Mouse (Mus musculus): Measurements from ENCODE around the gene Safb. TPM values are rescaled to one million over a fixed set of nuclear protein-coding genes. Genes with fewer than 3 reads are reported as not detected.
"Not testable (repeated sequence)": the region's sequence is repeated elsewhere in the genome, so short reads cannot be mapped to it uniquely, and the experiment has no call there.

Safb gene
- total RNA-seq, 2 experiments from 2014 or later, result 39.4 to 46.2 TPM

DNA sequence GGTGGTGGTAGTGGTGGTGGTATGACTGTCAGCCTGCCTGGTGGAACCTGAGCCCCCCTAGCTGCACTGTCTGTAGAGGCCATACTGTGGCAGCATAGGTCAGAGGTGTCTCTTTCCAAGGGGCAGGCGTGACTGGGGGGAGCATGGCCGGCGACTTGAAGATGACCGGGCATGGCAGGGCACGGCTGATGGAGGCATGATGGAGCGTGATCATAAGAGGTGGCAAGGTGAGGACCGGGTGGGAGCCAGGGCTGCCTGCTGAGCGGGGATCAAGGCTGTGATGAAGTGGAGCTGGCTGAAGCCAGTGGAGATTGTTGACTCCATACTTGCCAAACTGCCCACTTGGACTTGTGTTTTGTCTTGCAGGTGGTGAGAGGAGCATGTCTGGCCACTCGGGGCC is 20.8 kb downstream of the Safb start:
- intact Hi-C loops (cut with DNase I; ENCODE audit: low total_unique reads), result no loop called here

DNA sequence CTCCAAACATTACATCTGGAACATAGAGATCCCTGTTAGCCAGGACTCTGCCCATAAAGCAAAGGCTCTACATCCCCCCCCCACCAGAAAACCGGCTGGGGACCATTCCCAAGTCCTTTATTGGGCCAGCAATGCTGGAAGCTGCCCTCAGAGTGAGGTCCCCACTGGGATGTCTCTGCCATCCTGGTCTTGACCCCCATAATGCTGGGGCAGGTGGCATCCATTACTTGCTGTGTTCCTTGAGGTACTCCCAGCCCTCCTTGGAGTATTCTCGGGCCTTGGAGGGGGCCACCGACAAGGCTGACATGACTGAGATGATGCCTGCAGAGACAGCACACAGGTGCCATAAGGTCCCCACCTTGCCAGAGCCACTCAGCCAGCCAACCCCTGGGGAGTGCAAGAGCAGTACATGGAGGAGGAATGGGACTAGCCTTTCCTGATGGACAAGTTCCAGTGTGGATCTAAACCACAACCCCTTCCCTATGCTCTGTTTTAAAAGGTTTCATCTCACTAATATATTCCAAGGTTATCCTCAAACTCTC is 23.0 kb downstream of the Safb start:
- no peak for DNase-seq
- intact Hi-C loops (cut with DNase I; ENCODE audit: low total_unique reads), result no loop called here

More for the DNA sequence above, 20.8 kb downstream of the Safb start:
- DNase-seq, result no peak

DNA sequence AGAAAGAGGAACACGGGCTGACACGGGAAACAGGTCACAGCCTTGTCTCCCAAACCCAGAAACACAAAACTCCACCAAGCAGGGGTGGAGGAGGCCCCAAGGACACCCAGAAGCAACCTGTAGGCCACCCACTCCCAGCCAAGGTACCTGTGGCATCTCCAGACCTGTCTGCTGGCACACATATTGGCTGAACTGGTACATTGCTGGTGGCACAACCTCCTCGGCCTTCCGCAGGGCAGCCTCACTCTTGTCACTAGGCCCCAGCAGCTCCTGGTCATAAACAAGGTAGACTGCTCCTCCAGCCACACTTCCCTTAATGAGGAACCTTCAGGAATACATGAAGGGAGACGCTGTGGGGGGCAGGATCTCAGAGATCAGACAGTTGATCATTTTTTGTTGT is 24.1 kb downstream of the Safb start:
- intact Hi-C loops (cut with DNase I; ENCODE audit: low total_unique reads), result no loop called here
- DNase-seq, result no peak

DNA sequence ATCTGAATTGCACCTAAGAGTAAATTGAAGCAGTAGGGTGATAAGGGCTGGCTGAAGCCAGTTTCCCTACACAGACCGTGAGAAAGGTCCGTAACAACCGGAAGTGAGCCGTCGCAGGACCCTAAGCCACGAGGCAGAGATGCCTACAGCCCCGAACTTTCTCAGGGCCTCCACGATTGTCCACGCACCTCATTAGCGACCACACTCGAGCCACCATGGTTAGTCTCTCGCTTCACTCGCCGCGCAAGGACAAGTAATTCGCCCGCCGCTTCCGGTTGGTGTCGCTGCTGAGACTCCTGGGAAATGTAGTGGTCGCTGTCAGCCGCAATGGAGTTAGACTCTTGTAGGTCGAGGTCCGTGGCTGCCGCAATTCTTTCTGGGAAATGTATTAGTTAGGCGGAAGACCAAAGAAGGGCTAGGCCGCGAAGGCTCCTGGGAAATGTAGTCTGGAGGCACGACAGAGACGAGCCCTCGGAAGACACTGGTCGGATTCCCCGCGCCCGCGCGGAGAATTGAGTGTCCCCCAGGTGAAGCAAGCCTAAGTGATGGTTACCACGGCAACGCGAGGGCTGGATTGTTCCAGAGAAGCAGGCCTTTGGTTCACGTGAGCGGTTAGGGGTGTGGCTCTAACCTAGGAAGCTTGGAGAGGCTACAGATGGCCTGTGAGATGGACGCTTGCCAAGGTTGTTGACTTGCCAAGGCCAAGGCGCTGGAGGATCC is 25.0 kb downstream of the Safb start, which contains the start of gene 2410015M20Rik:
TSS of gene 2410015M20Rik (minus strand) at position 320 of the 720 bp plus-strand sequence.
- peak; percentile 93 for DNase-seq
- intact Hi-C loops (cut with DNase I; ENCODE audit: low total_unique reads), result no loop called here

DNA sequence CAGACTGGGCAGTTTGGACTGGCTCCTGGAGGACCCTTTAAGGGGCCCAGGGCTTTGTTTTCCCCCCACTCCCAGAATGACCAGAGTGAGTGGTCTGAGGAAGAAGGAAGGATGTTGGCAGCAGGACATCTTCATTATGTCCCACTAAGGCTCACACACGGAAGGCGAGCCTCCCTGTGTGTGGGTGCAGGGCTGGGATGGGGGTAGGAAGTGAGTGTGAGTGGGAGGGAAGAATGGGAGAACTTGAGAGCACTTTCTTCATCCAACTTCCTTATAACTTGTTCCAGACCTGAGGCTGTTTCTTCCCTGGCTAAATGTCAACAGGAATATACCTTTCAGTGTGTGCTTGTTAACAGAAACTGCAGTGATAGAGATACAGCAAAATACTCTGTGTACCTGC is 26.7 kb downstream of the Safb start:
- no peak for DNase-seq
- intact Hi-C loops (cut with DNase I; ENCODE audit: low total_unique reads), result no loop called here

DNA sequence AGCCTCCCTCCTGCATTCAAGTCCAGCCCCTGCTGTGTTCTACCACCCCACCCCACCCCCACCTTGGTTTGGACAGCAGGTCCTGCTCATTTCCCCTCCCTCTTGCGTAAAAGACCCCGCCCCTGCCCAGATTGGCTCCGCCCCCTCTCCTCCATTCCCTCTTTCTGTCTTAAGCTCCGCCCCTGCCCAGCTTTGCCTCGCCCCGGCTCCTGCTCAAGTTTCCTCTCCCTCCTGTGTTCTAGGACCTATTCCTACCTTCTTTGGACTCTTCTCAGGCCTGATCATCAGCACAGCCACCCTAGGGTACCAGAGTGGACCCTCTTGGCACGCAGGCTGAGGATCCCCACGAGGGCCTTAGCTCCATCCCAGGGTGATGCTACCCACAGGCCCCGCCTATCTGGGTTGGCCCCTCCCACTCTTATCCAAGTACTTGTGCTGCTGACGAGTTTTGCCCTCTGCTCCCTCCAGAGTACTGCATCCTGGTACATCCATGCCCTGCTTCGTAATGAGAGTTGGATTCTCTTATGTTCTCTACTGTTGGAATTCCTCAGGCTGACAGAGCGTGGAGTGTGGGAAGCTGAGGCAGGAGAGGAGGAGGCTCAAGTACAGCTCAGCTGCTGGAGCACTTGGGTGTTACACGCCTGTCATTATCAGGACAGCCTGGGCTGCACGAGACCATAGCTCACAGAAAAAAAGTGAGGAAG is 27.4 kb downstream of the Safb start:
- intact Hi-C loops (cut with DNase I; ENCODE audit: low total_unique reads), result no loop called here

DNA sequence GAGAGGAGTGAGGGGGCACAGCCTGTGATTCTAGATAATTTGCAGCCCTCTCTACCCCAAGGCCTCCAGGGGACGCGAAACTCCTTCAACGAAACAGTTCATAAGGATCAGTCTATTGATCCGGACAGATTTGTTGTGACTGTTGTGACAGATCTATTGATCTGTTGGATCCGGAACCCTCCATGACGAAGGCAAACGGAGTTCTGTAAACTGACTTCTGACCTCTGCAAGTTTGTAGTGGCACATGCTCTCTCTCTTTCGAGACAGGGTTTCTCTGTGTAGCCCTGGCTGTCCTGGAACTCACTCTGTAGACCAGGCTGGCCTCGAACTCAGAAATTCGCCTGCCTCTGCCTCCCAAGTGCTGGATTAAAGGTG is 27.9 kb downstream of the Safb start:
- DNase-seq; intact Hi-C loops (cut with DNase I; ENCODE audit: low total_unique reads): not testable (repeated sequence)

More for the DNA sequence above, 27.4 kb downstream of the Safb start:
- DNase-seq, result peak; percentile 36

DNA sequence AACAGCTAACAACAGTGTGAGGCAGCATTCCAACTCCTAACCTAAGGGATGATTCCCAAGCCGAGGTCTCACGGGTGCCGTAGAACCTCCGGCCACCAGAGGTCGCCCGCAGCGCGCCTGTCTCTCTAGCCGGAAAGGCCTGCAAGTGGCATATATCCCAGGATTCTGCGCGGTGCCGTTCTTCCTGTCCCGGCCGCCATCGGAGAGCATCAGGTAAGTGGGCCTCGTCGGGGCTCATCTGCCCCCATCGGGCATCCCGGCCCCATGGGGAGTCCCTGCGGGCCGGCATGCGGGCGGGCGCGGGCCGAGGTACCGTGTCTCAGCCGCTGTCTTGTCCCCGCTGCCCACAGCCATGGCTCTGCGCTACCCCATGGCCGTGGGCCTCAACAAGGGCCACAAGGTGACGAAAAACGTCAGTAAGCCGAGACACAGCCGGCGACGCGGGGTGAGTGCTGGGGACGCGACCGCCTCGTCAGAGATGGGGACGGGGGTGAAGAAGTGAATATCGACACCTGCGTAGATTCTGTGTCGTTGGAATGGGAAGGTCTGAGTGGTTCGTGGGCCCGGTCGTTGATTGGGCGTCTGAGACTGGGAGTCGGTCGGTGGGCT is 28.7 kb downstream of the Safb start, which contains the start of gene Rpl36:
TSS of gene Rpl36 (plus strand) at position 181 of the 609 bp plus-strand sequence.
- intact Hi-C loops (cut with DNase I; ENCODE audit: low total_unique reads), result no loop called here
- DNase-seq, result peak; percentile 95

DNA sequence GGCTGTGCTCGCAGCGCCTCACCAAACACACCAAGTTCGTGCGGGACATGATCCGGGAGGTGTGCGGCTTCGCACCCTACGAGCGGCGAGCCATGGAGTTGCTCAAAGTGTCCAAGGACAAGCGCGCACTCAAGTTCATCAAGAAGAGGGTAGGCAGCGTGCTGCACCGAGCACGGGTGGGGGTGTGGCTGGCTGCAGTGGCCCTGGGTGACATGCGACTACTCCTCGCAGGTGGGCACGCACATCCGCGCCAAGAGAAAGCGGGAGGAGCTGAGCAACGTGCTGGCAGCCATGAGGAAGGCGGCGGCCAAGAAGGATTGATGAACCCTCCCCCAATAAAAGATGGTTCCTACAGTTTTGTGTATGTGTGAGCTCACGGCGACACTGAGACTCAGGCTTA is 29.3 kb downstream of the Safb start:
- intact Hi-C loops (cut with DNase I; ENCODE audit: low total_unique reads); DNase-seq: not testable (repeated sequence)

DNA sequence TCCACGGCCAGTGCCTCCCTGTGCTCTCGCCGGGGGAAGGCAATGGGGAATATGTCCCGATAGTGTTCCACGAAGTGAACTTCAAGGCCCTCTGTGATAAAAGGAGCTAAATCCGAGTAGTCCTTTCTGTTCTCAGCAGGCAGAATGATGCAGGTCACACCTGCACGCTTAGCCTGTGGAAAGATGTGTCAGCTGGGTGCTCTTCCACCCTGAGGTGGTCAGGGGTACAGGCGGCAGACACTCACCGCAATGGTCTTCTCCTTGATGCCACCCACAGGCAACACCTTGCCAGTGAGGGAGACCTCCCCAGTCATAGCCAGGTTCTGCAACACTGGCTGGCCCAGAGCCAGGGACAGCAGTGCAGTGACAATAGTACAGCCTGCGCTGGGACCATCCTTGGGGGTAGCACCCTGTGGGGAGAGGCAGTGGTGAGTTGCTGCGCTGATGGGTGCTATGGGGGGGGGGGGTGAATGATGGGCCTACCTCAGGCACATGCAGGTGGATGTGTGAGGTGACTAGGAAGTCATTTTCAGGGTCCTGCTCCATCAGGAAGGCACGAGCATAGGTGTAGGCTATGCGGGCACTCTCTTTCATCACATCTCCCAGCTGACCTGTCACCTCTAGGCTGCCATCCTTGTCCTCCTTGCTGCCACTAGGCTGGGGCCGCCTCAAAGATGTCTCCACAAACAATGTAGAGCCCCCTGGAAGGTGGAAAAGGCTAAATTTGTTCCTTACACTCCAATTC is 29.9 kb downstream of the Safb start:
- DNase-seq, result no peak
- intact Hi-C loops (cut with DNase I; ENCODE audit: low total_unique reads), result no loop called here

DNA sequence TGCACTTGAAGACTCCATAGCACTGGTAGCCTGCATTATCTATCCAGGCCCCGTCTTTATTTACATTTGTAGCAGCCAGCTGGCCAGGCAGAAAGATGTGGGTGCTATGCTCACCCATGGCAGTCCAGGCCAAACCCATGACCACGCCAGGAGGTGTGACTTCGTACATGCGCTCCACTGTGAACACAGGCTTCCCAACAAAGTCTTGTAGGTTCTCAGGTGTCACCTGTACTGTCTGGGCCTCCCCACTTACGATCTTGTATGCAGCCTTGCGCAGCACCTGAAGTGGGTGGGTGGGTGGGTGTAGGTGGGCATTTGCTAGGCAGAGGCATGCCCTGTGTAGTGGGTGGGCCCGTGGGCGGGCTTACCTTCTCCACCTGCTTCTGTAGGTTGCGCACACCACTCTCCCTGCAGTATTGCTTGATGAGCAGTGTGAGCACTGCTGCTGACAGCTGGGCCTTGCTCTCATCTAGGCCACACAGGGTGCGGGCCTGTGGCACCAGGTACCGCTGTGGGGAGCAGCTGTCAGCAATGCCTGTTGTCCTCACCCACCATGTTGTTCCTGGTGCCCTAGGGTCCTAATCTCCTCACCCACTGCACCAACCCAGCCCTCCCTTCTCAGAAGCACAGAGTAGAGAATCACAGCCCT is 30.6 kb downstream of the Safb start:
- no peak for DNase-seq
- intact Hi-C loops (cut with DNase I; ENCODE audit: low total_unique reads), result no loop called here

DNA sequence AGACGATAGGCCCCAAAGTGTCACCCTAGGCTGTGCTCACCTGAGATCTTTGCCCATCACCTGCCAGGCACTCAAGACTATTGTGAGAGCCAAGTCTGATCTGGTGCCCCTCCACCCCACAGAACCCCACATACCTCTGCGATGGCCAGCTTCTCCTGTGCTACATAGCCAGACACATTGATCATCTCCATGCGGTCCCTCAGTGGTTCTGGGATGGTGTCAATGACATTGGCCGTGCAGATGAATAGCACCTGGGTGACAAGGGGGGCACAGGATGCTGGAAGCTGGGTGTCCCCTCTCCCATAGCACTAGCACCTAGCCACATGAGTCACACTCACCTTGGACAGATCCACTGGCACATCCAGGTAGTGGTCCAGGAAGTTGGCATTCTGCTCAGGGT is 31.2 kb downstream of the Safb start:
- no peak for DNase-seq
- intact Hi-C loops (cut with DNase I; ENCODE audit: low total_unique reads), result no loop called here

DNA sequence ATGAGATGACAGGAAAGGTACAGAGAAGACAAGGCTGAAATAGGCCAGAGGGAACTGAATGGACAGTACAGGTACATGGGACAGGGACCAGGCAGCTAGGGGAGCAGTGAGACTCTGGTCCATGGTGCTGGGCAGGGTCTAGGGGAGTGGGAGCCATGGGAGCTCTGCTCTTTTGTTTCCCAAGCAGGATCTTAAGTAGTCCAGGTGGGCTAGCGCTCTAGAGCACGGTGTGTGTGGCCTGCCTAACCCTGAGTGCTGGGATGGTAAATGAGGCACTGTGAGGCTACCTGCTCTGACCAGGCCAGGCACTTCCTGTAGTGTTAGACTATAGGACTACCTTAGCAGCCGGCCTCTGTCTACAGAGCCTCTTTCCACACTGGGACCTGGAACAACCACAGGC is 32.1 kb downstream of the Safb start:
- intact Hi-C loops (cut with DNase I; ENCODE audit: low total_unique reads), result no loop called here
- no peak for DNase-seq

DNA sequence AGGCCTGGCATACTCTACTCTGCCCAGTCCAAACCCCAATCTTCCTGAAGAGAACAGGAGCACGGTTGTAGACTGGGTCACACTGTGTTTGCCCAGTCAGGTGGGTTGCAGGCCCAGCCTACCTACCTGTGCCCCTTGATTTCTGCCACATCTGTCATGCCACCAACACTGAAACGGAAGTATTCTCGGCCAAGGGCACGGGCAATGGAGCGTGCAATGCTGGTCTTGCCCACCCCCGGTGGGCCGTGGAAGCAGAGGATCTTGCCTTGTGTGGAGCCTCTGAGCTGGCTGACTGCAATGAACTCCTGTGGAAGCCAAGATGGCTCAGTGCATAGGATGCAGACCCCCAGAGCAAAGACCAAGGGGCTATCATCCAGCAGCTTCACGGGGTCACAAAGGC is 33.0 kb downstream of the Safb start:
- intact Hi-C loops (cut with DNase I; ENCODE audit: low total_unique reads), result no loop called here
- no peak for DNase-seq

DNA sequence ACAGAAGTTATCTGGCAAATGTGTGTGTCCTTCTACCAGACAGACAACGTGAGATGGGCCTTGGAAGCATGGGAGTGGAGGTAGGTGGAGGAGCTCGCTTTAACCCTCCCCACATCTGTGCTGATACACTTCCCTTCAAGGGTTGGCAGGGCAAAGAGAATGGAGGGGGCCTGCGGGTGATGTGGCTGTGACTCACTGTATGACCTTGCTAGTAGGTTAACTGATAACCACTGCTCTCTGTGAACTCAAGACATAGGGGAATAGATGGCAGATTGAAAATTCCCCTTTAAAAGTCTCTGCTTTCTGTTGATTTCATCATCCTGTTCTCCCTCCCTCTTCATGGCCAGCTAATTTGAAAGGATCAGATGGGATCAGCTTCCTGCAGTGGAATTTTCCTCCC is 40.9 kb downstream of the Safb start:
- intact Hi-C loops (cut with DNase I; ENCODE audit: low total_unique reads), result loop anchor here (5.0 kb wide), 1 partner anchor 42 kb away; no protein-coding TSS in a partner anchor

DNA sequence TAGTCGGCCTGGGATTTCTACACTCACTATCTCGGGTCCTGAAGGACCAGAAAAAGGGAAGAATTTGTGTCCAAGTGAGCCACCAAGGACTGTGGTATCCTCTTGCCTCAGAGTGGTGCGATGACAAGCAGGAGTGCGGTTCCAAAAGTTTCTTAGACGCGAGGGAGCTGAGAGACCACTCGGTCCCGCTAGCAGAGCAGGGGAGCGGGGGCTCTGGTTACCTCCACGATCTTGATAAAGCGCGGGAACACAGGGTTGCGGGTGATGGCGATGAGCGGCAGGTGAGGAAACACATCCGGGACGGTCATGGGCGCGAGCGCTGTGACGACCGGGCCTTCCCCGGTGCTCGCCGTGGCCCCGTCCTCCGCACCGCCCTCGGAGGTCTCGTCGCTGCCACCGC is 41.6 kb downstream of the Safb start:
- intact Hi-C loops (cut with DNase I; ENCODE audit: low total_unique reads), result loop anchor here (5.0 kb wide), 1 partner anchor 41 kb away; no protein-coding TSS in a partner anchor

More for the DNA sequence above, 40.9 kb downstream of the Safb start:
- no peak for DNase-seq

DNA sequence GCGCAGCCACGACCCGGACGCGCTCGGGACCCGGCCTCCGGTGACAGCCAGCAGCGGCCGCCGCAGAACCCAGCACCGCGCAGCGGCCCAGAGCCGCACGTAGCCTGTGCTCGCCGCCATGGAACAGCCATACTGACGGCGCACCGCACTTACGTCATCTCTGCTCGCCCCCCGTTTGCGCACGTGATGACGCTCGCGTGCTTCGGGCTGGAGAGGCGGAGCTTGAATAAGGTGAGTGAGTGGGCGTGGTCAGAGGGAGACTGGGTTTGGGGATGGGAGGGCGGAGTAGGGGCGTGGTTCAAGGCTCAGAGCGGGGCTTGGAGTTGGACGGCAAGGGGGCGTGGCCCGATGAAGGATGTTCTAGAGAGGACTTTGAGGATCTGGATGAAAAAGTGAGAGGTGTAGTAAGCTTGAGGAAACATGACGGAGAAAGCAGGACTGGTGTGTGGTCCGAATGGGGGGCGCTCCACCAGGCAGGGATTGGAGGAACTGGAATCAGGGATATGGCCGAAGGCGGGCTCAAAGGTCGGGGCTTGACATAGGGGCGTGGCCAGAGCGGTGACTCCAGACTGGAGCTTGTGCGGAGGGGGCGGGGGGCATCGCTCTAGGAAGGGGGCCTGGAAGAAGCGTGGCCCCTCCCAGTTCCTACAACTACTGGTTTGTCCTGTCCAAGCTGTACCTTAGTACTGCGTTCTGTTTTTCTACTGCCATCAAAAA is 42.3 kb downstream of the Safb start, which contains the start of gene Lonp1:
TSS of gene Lonp1 (minus strand) at position 134 of the 717 bp plus-strand sequence.
- intact Hi-C loops (cut with DNase I; ENCODE audit: low total_unique reads), result loop anchor here (5.0 kb wide), 1 partner anchor 40 kb away; no protein-coding TSS in a partner anchor
- DNase-seq, result peak; percentile 93

More for the DNA sequence above, 41.6 kb downstream of the Safb start:
- DNase-seq, result no peak
